Mouse (Mus musculus) small intestine, adult 2 months (tissue): ENCODE data around the gene Cs.

Experiments used
- CTCF ChIP-seq: fragments of 200-500 bp; IDR thresholded peaks from 2 replicates; pipeline ENCODE4 v1.5.1; 2012; ENCODE audit warnings: low read depth, mild to moderate bottlenecking, control low read depth, inconsistent platforms, low read length, moderate library complexity, mixed read lengths; ENCODE audit not compliant: insufficient replicate concordance, insufficient read length; ENCODE audit errors: extremely low read depth
- POLR2A ChIP-seq: fragments of 200-500 bp; IDR thresholded peaks from 2 replicates; pipeline ENCODE4 v1.6.1; 2012; ENCODE audit warnings: low read depth, mild to moderate bottlenecking, control low read depth, inconsistent platforms, low read length, moderate library complexity

GRCm38 (mm10) chr10:128368402-128369217 is 31.1 kb downstream of the Cs start, which contains the start of gene Coq10a:
- TF ChIP-seq POLR2A, result peak; percentile 71; the same call in 1 of the 2 replicates
- TF ChIP-seq CTCF, result no peak
